Mouse (Mus musculus): Measurements from ENCODE around the gene Rdh14. TPM values are rescaled to one million over a fixed set of nuclear protein-coding genes. Genes with fewer than 3 reads are reported as not detected.

The Rdh14 gene
- polyA plus RNA-seq (2014; fragmentation: Nextera tagmentation; extraction: Ambion mirVana), result 28.9 and 30.3 TPM in 2 replicates

GRCm38 (mm10) chr12:10390671-10391441 is at the start of gene Rdh14:
Gene Rdh14 (plus strand): TSS chr12:10390772.
- WGBS, result under 1% methylated on average over 53 of the region's 53 CpGs

GRCm38 (mm10) chr12:10350706-10351105 is 39.9 kb upstream of the Rdh14 start:
- Histone ChIP-seq H3K4me3 (ENCODE audit: low read depth, low read length) (no peak overlapping the region), H3K27ac (ENCODE audit: low read depth) (no peak overlapping the region), H3K9me3 (ENCODE audit: low read depth, low read length) (no peaks in the 10 kb centered on the region), H3K4me2 (no peak overlapping the region), H3K4me1 (ENCODE audit: insufficient read depth) (no peaks in the 10 kb centered on the region), H3K36me3 (ENCODE audit: insufficient read depth) (no peaks in the 10 kb centered on the region), H3K27me3 (ENCODE audit: insufficient read depth, low read length) (no peaks in the 10 kb centered on the region), H3K9ac (no peak overlapping the region)
- DNase-seq (peak; percentile 3), ATAC-seq (ENCODE audit: insufficient read depth) (no peak)
- 53% methylated on average over 3 of the region's 3 CpGs for WGBS
- no peak for TF ChIP-seq CTCF (IDR thresholded peaks at IDR 0.05; ENCODE audit: low read depth)

More at GRCm38 (mm10) chr12:10390671-10391441, at the start of gene Rdh14:
- ATAC-seq (ENCODE audit: insufficient read depth) (peak; percentile 99), DNase-seq (peak; percentile 97)
- Histone ChIP-seq H3K27ac (ENCODE audit: low read depth) (peak within 1 kb of the TSS; percentile 95), H3K27me3 (ENCODE audit: insufficient read depth, low read length) (no peaks in the 10 kb centered on the region), H3K4me2 (peak within 1 kb of the TSS; percentile 74), H3K4me1 (ENCODE audit: insufficient read depth) (0 out of 2 replicates have a peak, but pooled peaks cover 5% of the 10 kb centered on the region), H3K36me3 (ENCODE audit: insufficient read depth) (peaks cover 4% of the 10 kb centered on the region; the same call in 1 of the 2 replicates), H3K9me3 (ENCODE audit: low read depth, low read length) (no peaks in the 10 kb centered on the region), H3K9ac (peak within 1 kb of the TSS; percentile 93), H3K4me3 (ENCODE audit: low read depth, low read length) (peak within 1 kb of the TSS; percentile 75)
- peak; percentile 73 for TF ChIP-seq CTCF (IDR thresholded peaks at IDR 0.05; ENCODE audit: low read depth)

DNA sequence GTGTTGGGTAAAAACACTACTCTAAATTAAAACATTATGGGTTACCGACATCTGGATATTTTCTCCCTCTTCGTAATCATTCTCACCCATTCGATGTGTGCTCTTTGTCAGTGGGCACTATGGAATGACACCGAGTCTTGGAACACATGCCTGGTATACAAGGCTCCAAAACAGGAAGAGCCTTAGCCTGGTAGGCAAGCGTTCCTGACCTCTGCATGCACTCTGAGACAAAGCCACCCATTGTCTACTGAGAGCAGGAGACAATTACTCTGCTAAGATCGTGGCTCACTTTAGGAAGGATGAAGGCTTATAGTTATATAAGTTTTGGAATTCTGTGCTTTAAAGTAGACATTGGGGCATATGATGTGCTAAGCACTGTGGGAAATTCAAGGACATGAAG is 32.8 kb upstream of the Rdh14 start:
- no peak overlapping the region for H3K4me2 ChIP-seq
- H3K27me3 ChIP-seq (ENCODE audit: insufficient read depth, low read length), result no peaks in the 10 kb centered on the region
- no peak for ATAC-seq (ENCODE audit: insufficient read depth)
- no peak overlapping the region for H3K9ac ChIP-seq
- H3K9me3 ChIP-seq (ENCODE audit: low read depth, low read length), result no peaks in the 10 kb centered on the region
- H3K4me1 ChIP-seq (ENCODE audit: insufficient read depth), result no peaks in the 10 kb centered on the region
- H3K4me3 ChIP-seq (ENCODE audit: low read depth, low read length), result no peak overlapping the region
- no peak overlapping the region for H3K27ac ChIP-seq (ENCODE audit: low read depth)
- no peaks in the 10 kb centered on the region for H3K36me3 ChIP-seq (ENCODE audit: insufficient read depth)
- 56% methylated on average over 6 of the region's 6 CpGs for WGBS
- TF ChIP-seq CTCF (IDR thresholded peaks at IDR 0.05; ENCODE audit: low read depth), result no peak
- DNase-seq, result peak; percentile 4

- ATAC-seq (ENCODE audit: insufficient read depth) (no peak), DNase-seq (no peak)
- Histone ChIP-seq H3K4me1 (ENCODE audit: insufficient read depth) (no peaks in the 10 kb centered on the region), H3K36me3 (ENCODE audit: insufficient read depth) (no peaks in the 10 kb centered on the region), H3K27me3 (ENCODE audit: insufficient read depth, low read length) (no peaks in the 10 kb centered on the region), H3K9ac (no peak within 1 kb of the TSS), H3K27ac (ENCODE audit: low read depth) (no peak within 1 kb of the TSS), H3K9me3 (ENCODE audit: low read depth, low read length) (no peaks in the 10 kb centered on the region), H3K4me2 (no peak within 1 kb of the TSS), H3K4me3 (ENCODE audit: low read depth, low read length) (no peak within 1 kb of the TSS)
- TF ChIP-seq CTCF (IDR thresholded peaks at IDR 0.05; ENCODE audit: low read depth), result no peak
- 78% methylated on average over 3 of the region's 3 CpGs for WGBS
Measured at GRCm38 (mm10) chr12:10369673-10370072, 20.9 kb upstream of the Rdh14 start, which contains the start of gene Nt5c1b. Gene Nt5c1b (plus strand): TSS chr12:10369973.

- Histone ChIP-seq H3K27me3 (ENCODE audit: insufficient read depth, low read length) (no peaks in the 10 kb centered on the region), H3K27ac (ENCODE audit: low read depth) (no peak overlapping the region), H3K4me3 (ENCODE audit: low read depth, low read length) (no peak overlapping the region), H3K4me1 (ENCODE audit: insufficient read depth) (no peaks in the 10 kb centered on the region), H3K9ac (no peak overlapping the region), H3K36me3 (ENCODE audit: insufficient read depth) (no peaks in the 10 kb centered on the region), H3K4me2 (no peak overlapping the region), H3K9me3 (ENCODE audit: low read depth, low read length) (no peaks in the 10 kb centered on the region)
- TF ChIP-seq CTCF (IDR thresholded peaks at IDR 0.05; ENCODE audit: low read depth), result no peak
- DNase-seq (no peak), ATAC-seq (ENCODE audit: insufficient read depth) (no peak)
- 40% methylated on average over 1 of the region's 1 CpGs for WGBS
Measured at GRCm38 (mm10) chr12:10400788-10401187, 10.2 kb downstream of the Rdh14 start.

DNA sequence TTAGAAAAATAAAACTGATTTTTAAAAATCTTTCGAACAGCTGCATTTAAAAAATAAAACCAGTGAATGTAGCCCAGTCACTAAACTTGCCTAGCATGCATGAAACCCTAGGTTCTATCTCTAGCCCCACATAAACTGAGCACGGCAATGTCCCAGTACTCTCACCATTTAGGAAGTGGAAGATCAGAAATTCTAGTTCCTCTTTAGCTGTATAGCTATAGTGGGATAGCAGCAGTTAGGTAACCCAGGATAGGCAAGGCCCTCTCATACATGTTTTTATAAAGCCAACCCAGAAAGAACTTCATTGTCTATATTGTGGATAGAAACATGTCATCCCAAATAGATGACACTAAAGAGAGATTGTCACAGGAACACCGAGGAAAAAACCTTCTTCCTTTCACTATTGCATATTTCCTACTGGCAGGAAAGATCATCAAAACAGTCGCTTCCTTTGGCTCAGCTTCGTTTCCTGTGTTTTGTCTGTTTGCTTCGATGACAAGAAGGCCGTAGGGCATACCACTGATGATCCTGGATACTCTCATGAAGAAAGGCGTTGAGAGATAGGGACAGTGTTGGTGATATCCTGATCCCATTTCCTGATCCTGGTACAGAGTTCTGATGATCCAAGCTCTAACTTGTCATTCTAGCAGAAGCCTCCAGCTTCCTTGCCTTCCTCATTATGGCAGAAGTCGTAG is 12.0 kb downstream of the Rdh14 start:
- no peak overlapping the region for H3K4me3 ChIP-seq (ENCODE audit: low read depth, low read length)
- no peaks in the 10 kb centered on the region for H3K36me3 ChIP-seq (ENCODE audit: insufficient read depth)
- DNase-seq (peak; percentile 34), ATAC-seq (ENCODE audit: insufficient read depth) (no peak)
- no peak overlapping the region for H3K9ac ChIP-seq
- no peak overlapping the region for H3K27ac ChIP-seq (ENCODE audit: low read depth)
- H3K27me3 ChIP-seq (ENCODE audit: insufficient read depth, low read length), result no peaks in the 10 kb centered on the region
- TF ChIP-seq CTCF (IDR thresholded peaks at IDR 0.05; ENCODE audit: low read depth), result no peak
- H3K4me1 ChIP-seq (ENCODE audit: insufficient read depth), result no peaks in the 10 kb centered on the region
- WGBS, result 68% methylated on average over 9 of the region's 9 CpGs
- no peaks in the 10 kb centered on the region for H3K9me3 ChIP-seq (ENCODE audit: low read depth, low read length)
- H3K4me2 ChIP-seq, result no peak overlapping the region

All from lung, embryonic 14.5 days (tissue).